Mouse (Mus musculus) brain, adult 2 months (tissue): Measurements from ENCODE around the gene Toe1.
A peak's percentile ranks its signal among the peaks of the same experiment; 100 is the strongest.

Experiments
- DNase-seq: peaks from one replicate; pipeline ENCODE4 v3.0.0; 2011; ENCODE audit warnings: low read depth, low spot score

Gene Toe1

DNA sequence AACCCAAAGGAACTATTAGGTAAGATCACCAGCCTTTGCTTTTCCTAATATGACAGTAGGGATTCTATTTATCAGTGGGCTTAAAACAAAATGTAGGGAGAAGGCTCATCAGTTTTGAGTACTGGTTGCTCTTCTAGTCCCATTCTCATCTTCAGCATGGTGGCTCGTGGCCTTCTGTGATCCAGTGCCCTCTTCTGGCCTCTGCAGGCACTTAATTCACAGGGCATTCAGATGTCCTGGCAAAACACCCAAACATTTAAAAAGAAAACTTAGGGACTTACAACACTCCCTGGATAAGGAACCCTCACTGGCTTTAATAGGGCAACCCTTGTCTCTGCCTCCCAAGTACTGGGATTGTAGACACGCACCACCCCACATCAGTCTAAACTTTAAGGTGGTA is 13.2 kb downstream of the Toe1 start:
- no peak for DNase-seq

DNA sequence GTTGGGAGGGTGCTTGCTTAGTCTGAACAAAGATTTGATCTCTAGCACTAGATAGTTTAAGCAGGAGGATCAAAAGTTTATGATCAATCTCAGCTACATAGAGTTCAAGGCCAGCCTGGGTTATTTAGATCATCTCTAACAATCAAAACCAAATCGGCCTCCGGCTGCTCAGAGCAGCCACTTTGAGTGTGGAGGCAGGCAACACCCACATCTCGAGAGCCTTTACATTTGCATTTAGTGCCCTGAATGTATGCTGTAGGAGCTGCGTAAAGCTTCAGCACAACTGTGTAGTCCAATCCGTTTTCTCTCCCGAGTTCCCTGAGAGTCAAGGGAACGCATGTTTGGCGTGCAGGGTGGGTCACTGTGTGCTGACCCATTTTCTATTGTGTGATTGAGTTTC is 15.0 kb downstream of the Toe1 start:
- no peak for DNase-seq

- peak; percentile 95 for DNase-seq
These were observed 18.5 kb downstream of the Toe1 start for GRCm38 (mm10) chr4:116788956-116789355.

DNA sequence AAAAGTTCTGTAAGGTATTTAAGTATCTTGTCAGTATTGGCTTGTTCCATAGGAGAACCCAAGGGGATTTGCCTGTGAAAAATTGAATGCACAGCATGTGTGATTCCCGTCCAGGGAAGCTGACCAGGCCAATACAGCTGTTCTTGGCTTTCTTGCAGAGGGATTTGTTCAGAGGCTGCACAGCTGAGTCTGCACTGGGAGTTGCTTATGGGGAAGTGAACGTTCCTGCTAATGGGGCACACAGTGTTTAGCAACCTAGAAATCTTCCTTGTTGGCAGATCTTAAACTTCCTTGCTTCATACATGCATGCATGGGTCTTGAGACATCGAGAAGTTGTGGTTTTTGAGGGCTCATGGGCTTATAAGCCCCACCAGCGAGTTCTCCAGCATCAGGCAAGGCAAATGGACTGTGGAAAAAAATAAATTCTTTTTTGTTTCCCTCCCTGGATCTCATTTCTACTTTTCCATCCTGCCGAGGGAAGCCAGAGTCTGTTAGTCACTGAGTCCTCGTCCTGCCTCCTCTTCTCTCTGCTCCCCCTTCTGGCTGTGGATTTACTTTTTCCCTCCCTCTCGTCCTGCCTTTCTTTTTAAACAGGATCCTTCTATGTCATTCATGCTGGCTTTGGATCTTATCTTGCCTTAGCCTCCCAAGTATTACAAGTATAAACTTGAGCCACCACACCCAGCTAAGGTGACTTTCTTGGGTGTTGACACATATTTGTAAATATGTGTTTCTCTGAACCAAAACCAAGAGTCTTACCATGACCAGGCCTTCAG is 19.3 kb downstream of the Toe1 start:
- peak; percentile 53 for DNase-seq

DNA sequence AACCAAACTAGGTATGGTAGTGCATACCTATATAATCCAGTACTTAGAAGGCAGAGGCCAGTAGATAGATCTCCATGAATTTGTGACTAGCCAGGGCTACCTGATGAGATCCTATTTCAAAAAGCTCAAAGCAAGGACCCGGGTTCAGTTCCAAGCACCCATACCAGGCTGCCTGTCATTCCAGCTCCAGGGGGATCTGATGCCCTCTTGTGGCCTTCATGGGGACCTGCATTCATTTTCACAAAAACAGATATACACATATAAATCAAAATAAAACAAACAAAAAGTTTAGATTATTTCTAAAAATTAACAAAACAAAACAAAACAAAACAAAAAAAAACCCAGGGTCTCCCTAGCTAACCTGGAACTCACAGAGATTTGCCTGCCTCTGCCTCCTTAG is 20.9 kb downstream of the Toe1 start:
- DNase-seq, result no peak

- DNase-seq, result peak; percentile 78
These were observed 25.3 kb downstream of the Toe1 start for GRCm38 (mm10) chr4:116782171-116782570.

GRCm38 (mm10) chr4:116781366-116781765 is 26.1 kb downstream of the Toe1 start:
- no peak for DNase-seq

- no peak for DNase-seq
These were observed 26.9 kb downstream of the Toe1 start for GRCm38 (mm10) chr4:116780541-116780940.

DNA sequence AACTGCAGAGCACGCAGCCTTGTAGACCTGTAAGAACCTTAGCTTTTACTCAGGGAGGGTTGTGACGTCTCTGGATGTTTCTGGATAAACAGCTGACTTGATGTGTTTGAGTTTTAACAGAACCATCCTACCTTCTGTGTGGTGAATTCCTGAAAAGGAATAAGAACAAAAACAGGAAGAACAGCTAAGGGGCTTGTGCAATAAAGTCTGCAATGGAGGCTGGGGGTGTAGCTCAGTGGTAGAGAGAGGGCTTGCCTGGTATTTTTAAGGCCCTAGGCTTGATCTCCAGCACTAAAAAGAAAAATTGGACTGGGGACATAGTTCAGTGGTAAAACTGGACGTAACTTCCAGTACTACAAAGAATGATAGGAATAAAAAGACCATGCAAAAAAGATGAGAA is 30.4 kb downstream of the Toe1 start:
- no peak for DNase-seq

GRCm38 (mm10) chr4:116776391-116776790 is 31.0 kb downstream of the Toe1 start:
- no peak for DNase-seq

DNA sequence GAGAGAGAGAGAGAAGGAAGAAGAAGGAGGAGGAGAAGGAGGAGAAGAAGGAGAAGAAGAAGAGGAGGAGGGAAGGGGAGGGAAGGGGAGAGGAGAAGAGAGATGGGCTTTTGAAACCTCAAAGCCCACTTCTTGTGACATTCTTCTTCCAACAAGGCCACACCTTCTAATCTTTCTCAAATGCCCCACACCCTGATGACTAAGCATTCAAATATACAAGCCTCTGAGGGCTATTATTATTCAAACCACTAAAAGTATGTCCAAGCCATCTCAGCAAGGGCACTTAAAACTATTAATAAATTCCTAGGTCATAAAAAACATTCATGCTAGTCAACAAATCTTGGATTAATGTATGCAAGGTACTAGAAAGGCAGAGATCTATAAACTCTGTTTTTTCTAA is 38.4 kb downstream of the Toe1 start:
- DNase-seq, result no peak

DNA sequence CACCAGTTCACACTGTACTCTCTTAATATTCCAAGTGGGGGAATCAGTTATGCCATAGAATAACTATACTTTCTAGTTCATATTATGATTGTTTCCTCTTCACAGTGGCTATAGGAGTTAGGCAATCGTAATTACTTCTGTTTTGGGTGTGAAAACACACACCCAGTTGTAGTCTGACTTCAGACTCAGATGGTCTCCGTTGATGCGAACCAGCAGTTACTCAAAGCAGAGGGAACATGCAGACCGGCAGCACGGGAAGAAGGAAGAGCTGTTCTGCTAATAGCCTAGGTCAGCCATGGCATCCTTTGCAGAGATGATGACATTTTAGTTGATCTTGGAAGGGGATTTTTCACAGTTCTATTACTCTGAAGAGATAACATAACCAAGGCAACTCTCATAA is 38.9 kb downstream of the Toe1 start:
- no peak for DNase-seq

- DNase-seq, result no peak
These were observed 43.4 kb downstream of the Toe1 start for GRCm38 (mm10) chr4:116764001-116764400.

GRCm38 (mm10) chr4:116761914-116762313 is 45.5 kb downstream of the Toe1 start:
- no peak for DNase-seq

DNA sequence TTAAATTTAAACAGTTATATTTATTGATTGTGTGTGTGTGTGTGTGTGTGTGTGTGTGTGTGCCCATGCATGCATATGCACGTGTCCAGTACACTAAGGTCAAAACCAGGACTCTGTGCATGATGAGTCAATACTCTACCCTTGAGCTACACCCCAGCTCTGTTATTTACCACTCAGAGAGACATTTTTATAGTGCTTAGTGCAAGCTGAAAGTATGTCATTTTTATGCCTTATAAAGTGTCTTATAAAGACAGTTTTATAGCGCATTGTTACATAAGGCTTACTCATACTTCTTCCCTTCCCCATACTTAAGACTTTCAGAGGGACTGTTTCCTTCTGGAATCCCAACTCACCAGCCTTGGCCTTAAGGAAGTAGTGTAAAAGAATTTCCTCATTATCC is 57.7 kb downstream of the Toe1 start:
- peak; percentile 24 for DNase-seq
